Mouse (Mus musculus): ENCODE data around the gene Fkrp.

DNA sequence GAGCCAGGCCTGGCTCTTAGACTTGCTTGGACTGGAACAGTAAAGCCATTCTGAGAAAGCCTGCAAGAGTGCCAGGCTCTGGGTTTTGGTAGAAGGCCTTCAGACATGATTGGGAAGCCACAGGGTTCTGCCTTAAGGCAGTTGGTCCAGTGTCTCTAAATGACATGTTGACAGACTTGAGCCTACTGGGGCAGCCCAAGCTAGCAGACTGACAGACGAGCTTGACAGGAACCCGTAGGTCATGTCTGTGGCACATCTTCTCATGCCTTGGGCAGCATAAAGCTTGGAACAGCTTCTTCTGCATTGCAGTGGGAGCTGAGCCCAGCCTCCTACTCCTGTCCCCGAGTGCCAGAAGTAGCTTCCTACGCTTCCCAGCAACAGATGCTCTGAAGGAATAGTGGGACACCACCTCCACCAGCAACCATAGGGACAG lies 5.2 kb upstream of the Fkrp start:
- TF ChIP-seq CTCF (IDR thresholded peaks at IDR 0.05; ENCODE audit: low read depth) (no peak), EP300 (IDR thresholded peaks at IDR 0.05; ENCODE audit: low read depth) (no peak)

All from liver, postnatal 0 days (tissue).